Mouse (Mus musculus) right cerebral cortex, postnatal 36 days (tissue): ENCODE measurements around the gene Pik3r5.

Experiments
- DNase-seq, 2 experiments: peaks; one replicate each; pipeline ENCODE4 v3.0.0; 2022; ENCODE audit warnings: low spot score in 2 of 2, mixed read lengths in 1 of 2

Gene Pik3r5

GRCm38 (mm10) chr11:68401428-68401827, 30.5 kb upstream of the Pik3r5 start:
- no peak for DNase-seq

GRCm38 (mm10) chr11:68404185-68404584, 27.7 kb upstream of the Pik3r5 start:
- no peak for DNase-seq

- DNase-seq, result no peak
Measured at GRCm38 (mm10) chr11:68405576-68405975, 26.3 kb upstream of the Pik3r5 start.

- DNase-seq, result no peak
Measured at GRCm38 (mm10) chr11:68407266-68407926, 24.5 kb upstream of the Pik3r5 start.

GRCm38 (mm10) chr11:68408127-68408526, 23.8 kb upstream of the Pik3r5 start:
- no peak for DNase-seq

- no peak for DNase-seq
Measured at GRCm38 (mm10) chr11:68417001-68417400, 14.9 kb upstream of the Pik3r5 start.

GRCm38 (mm10) chr11:68417831-68418230, 14.1 kb upstream of the Pik3r5 start:
- DNase-seq, result no peak

- no peak for DNase-seq
Measured at GRCm38 (mm10) chr11:68425492-68426315, 6.2 kb upstream of the Pik3r5 start.

GRCm38 (mm10) chr11:68427083-68427570, 4.8 kb upstream of the Pik3r5 start:
- no peak for DNase-seq

GRCm38 (mm10) chr11:68430662-68431061, 1.3 kb upstream of the Pik3r5 start:
- no peak for DNase-seq

GRCm38 (mm10) chr11:68432361-68433021, 570 bp downstream of the Pik3r5 start:
- no peak for DNase-seq

GRCm38 (mm10) chr11:68433534-68433933, 1.6 kb downstream of the Pik3r5 start:
- no peak for DNase-seq

- no peak for DNase-seq
Measured at GRCm38 (mm10) chr11:68434697-68435096, 2.8 kb downstream of the Pik3r5 start.

GRCm38 (mm10) chr11:68435601-68436000, 3.7 kb downstream of the Pik3r5 start:
- no peak for DNase-seq

GRCm38 (mm10) chr11:68436376-68436775, 4.5 kb downstream of the Pik3r5 start:
- DNase-seq, result no peak

GRCm38 (mm10) chr11:68440100-68440499, 8.2 kb downstream of the Pik3r5 start:
- no peak for DNase-seq

GRCm38 (mm10) chr11:68440965-68441364, 9.0 kb downstream of the Pik3r5 start:
- DNase-seq, result no peak

GRCm38 (mm10) chr11:68442346-68442745, 10.4 kb downstream of the Pik3r5 start:
- no peak for DNase-seq

GRCm38 (mm10) chr11:68442983-68443638, 11.2 kb downstream of the Pik3r5 start:
- no peak for DNase-seq

- no peak for DNase-seq
Measured at GRCm38 (mm10) chr11:68445901-68446300, 14.0 kb downstream of the Pik3r5 start.

- DNase-seq, result no peak
Measured at GRCm38 (mm10) chr11:68446547-68446946, 14.6 kb downstream of the Pik3r5 start.

- DNase-seq, result no peak
Measured at GRCm38 (mm10) chr11:68447242-68447641, 15.3 kb downstream of the Pik3r5 start.
